Comparison of ENCODE assay signal across 25 mouse cellular contexts in the genomic region with DNA sequence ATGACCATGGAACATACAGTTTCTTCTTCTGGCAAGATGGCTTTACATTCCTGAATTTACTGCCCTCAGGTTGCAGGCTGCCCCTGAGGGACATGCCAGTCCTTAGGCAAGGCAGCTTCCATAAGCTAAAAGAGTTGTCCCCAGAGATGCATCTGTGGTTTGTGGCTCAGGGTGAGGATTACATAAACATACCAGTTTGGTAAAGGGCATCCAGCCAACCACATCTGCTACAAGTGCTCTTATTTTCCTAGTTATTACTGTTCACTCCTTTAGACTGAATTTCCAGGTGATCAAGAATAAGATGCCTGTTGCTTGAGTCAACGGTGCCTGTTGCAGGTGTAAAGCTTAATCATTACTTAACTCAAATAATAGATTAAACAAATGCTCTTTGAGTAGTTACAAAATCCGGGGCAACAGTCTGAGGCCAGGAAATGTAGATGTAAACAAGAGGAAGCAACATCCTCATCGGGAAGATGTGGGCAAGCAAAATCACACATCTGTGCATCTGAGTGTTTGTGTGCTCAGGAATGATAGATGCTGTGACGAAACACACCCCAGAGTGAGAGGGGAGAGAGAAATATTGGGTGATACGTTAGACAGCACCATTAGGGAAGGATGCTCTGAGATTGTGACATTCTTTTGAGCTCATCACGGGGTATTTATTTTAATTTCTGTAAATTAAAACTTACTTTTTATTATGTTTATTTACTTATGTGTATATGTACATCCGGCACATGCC. TPM values are rescaled to one million over a fixed set of nuclear protein-coding genes. Genes with fewer than 3 reads are reported as not detected.
"Had no signal": no experiment of that assay in that cellular context is flagged by ENCODE, and none has a peak within 500 bp of the region (broad histone marks: within the 10 kb centered on the region; RNA-seq: fewer than 3 reads in every experiment).

No protein-coding gene starts in this region.

- H3K27ac ChIP-seq: kidney, postnatal 0 days; layer of hippocampus, adult 2 months; limb, embryonic 10.5 days; limb, embryonic 13.5 days; liver, embryonic 14.5 days; midbrain, embryonic 10.5 days; midbrain, embryonic 13.5 days; neural tube, embryonic 12.5 days; neural tube, embryonic 15.5 days; stomach, postnatal 0 days had no signal

- H3K4me2 ChIP-seq: limb, embryonic 13.5 days; midbrain, embryonic 13.5 days; neural tube, embryonic 12.5 days; neural tube, embryonic 15.5 days had no signal

- H3K4me1 ChIP-seq: limb, embryonic 10.5 days; limb, embryonic 13.5 days had no signal

- H3K4me3 ChIP-seq: layer of hippocampus, adult 2 months; limb, embryonic 10.5 days; limb, embryonic 13.5 days; megakaryocyte, embryonic 14.5 days; midbrain, embryonic 10.5 days; midbrain, embryonic 13.5 days; neural tube, embryonic 12.5 days; neural tube, embryonic 15.5 days had no signal

- H3K27me3 ChIP-seq: midbrain, embryonic 13.5 days; neural tube, embryonic 15.5 days had no signal

- ATAC-seq: intestine, postnatal 0 days; liver, postnatal 0 days; midbrain, embryonic 13.5 days had no signal

- H3K36me3 ChIP-seq: limb, embryonic 10.5 days; limb, embryonic 13.5 days; midbrain, embryonic 10.5 days; midbrain, embryonic 13.5 days; neural tube, embryonic 12.5 days; neural tube, embryonic 15.5 days had no signal

- DNase-seq: kidney, adult 2 months; kidney, postnatal 25 days; layer of hippocampus, adult 9-11 months; liver; liver, postnatal 0 days; right cerebral cortex, adult 18-20 months; right cerebral cortex, postnatal 14 days; right cerebral cortex, postnatal 4 days; thymus, adult 2 months; thymus, postnatal 14 days; thymus, postnatal 4 days had no signal

- H3K9ac ChIP-seq: limb, embryonic 13.5 days; liver, embryonic 14.5 days; liver, postnatal 0 days; midbrain, embryonic 13.5 days; neural tube, embryonic 12.5 days; neural tube, embryonic 15.5 days had no signal

- H3K9me3 ChIP-seq: limb, embryonic 10.5 days; limb, embryonic 13.5 days; megakaryocyte, embryonic 14.5 days; midbrain, embryonic 10.5 days; midbrain, embryonic 13.5 days; neural tube, embryonic 12.5 days; neural tube, embryonic 15.5 days had no signal

RNA-seq across cellular contexts. Expression of gene Cacng3, which starts 4.8 kb away (rescaled TPM):
- polyA plus RNA-seq: intestine, postnatal 0 days; kidney, embryonic 14.5 days; kidney, postnatal 0 days; large intestine, adult 2 months; limb, embryonic 10.5 days; limb, embryonic 13.5 days; liver, embryonic 14.5 days; thymus, adult 2 months had no signal
